Mouse (Mus musculus) cerebellum, adult (tissue): ENCODE data around the gene Tecr.

Experiments used
- ATAC-seq: cut with Nextera tagmentation; 2 replicates; pipeline ENCODE4 v1.9.2; 2017; ENCODE audit warnings: mild to moderate bottlenecking, moderate library complexity, mixed read lengths; ENCODE audit not compliant: insufficient number of reproducible peaks, low FRiP score, low TSS enrichment

Tecr gene

GRCm38 (mm10) chr8:83607661-83608397 is at the start of gene Tecr, which contains the start of gene Dnajb1:
Gene Tecr (minus strand): TSS chr8:83607971.
Gene Dnajb1 (plus strand): TSS chr8:83608193.
- peak; percentile 94 for ATAC-seq

GRCm38 (mm10) chr8:83656484-83657246 is 48.9 kb upstream of the Tecr start:
- ATAC-seq = no peak

- no peak for ATAC-seq
Measured at GRCm38 (mm10) chr8:83656043-83656442, 48.3 kb upstream of the Tecr start.

- ATAC-seq = no peak
Measured at GRCm38 (mm10) chr8:83654725-83655124, 47.0 kb upstream of the Tecr start.

GRCm38 (mm10) chr8:83653662-83654017 is 45.9 kb upstream of the Tecr start:
- no peak for ATAC-seq

GRCm38 (mm10) chr8:83652744-83653661 is 45.2 kb upstream of the Tecr start:
- ATAC-seq = no peak; the same call in 1 of the 2 replicates

GRCm38 (mm10) chr8:83652030-83652743 is 44.4 kb upstream of the Tecr start, which contains the start of gene Gipc1:
Gene Gipc1 (plus strand): TSS chr8:83652677.
- ATAC-seq = peak; percentile 97

- ATAC-seq = no peak
Measured at GRCm38 (mm10) chr8:83649699-83650098, 41.9 kb upstream of the Tecr start.

- no peak for ATAC-seq
Measured at GRCm38 (mm10) chr8:83648031-83648430, 40.3 kb upstream of the Tecr start.

- no peak for ATAC-seq
Measured at GRCm38 (mm10) chr8:83647511-83647910, 39.7 kb upstream of the Tecr start.

GRCm38 (mm10) chr8:83639649-83640048 is 31.9 kb upstream of the Tecr start:
- no peak for ATAC-seq

GRCm38 (mm10) chr8:83638856-83639255 is 31.1 kb upstream of the Tecr start:
- no peak for ATAC-seq

GRCm38 (mm10) chr8:83632083-83632707 is 24.4 kb upstream of the Tecr start:
- ATAC-seq = no peak

GRCm38 (mm10) chr8:83625676-83626299 is 18.0 kb upstream of the Tecr start:
- ATAC-seq = no peak

GRCm38 (mm10) chr8:83624739-83625138 is 17.0 kb upstream of the Tecr start:
- 0 out of 2 replicates have a peak, but pooled peaks have one; percentile 57 for ATAC-seq

- no peak for ATAC-seq
Measured at GRCm38 (mm10) chr8:83623549-83623948, 15.8 kb upstream of the Tecr start.

GRCm38 (mm10) chr8:83622389-83622989 is 14.7 kb upstream of the Tecr start:
- peak; percentile 96 for ATAC-seq

GRCm38 (mm10) chr8:83621691-83622388 is 14.1 kb upstream of the Tecr start:
- peak; percentile 63; the same call in 1 of the 2 replicates for ATAC-seq
